Mouse (Mus musculus) cerebellum, postnatal 25 days (tissue): ENCODE measurements around the gene Gns.
"Not testable (repeated sequence)": the region's sequence is repeated elsewhere in the genome, so short reads cannot be mapped to it uniquely, and the experiment has no call there.

Experiments used
- DNase-seq, 2 experiments: peaks; one replicate each; pipeline ENCODE4 v3.0.0; 2021; ENCODE audit warnings: mixed read lengths in 2 of 2

The Gns gene

GRCm38 (mm10) chr10:121364801-121365564 lies at the start of gene Gns:
Gene Gns (plus strand): TSS chr10:121365090.
- DNase-seq = peak; percentile 92 to 97

- DNase-seq = no peak
Observed at GRCm38 (mm10) chr10:121315321-121316283, 49.3 kb upstream of the Gns start.

GRCm38 (mm10) chr10:121316361-121316760 lies 48.5 kb upstream of the Gns start:
- no peak for DNase-seq

GRCm38 (mm10) chr10:121318397-121318950 lies 46.4 kb upstream of the Gns start:
- DNase-seq = no peak

GRCm38 (mm10) chr10:121323493-121323892 lies 41.4 kb upstream of the Gns start:
- DNase-seq = peak; percentile 32 to 74

- DNase-seq = no peak
Observed at GRCm38 (mm10) chr10:121326167-121326566, 38.7 kb upstream of the Gns start.

GRCm38 (mm10) chr10:121329586-121329985 lies 35.3 kb upstream of the Gns start:
- DNase-seq = no peak

- DNase-seq = peak; percentile 77 to 88
Observed at GRCm38 (mm10) chr10:121330940-121331339, 34.0 kb upstream of the Gns start.

- peak; percentile 66 to 83 for DNase-seq
Observed at GRCm38 (mm10) chr10:121334576-121334975, 30.3 kb upstream of the Gns start.

GRCm38 (mm10) chr10:121336536-121336935 lies 28.4 kb upstream of the Gns start:
- DNase-seq = not testable (repeated sequence)

- no peak for DNase-seq
Observed at GRCm38 (mm10) chr10:121340754-121341593, 23.9 kb upstream of the Gns start.

- DNase-seq = no peak
Observed at GRCm38 (mm10) chr10:121342260-121342659, 22.6 kb upstream of the Gns start.

GRCm38 (mm10) chr10:121343867-121344266 lies 21.0 kb upstream of the Gns start:
- DNase-seq = no peak

GRCm38 (mm10) chr10:121349244-121349643 lies 15.6 kb upstream of the Gns start:
- no peak for DNase-seq

GRCm38 (mm10) chr10:121350357-121351065 lies 14.4 kb upstream of the Gns start:
- peak; percentile 25 to 33 for DNase-seq

GRCm38 (mm10) chr10:121351066-121351581 lies 13.8 kb upstream of the Gns start, which contains the start of gene Tbc1d30:
Gene Tbc1d30 (minus strand): TSS chr10:121351278.
- DNase-seq = peak; percentile 55 to 75

- no peak for DNase-seq
Observed at GRCm38 (mm10) chr10:121351692-121352290, 13.1 kb upstream of the Gns start.

- DNase-seq = no peak
Observed at GRCm38 (mm10) chr10:121360358-121360757, 4.5 kb upstream of the Gns start.

- no peak for DNase-seq
Observed at GRCm38 (mm10) chr10:121363201-121363600, 1.7 kb upstream of the Gns start.

GRCm38 (mm10) chr10:121364306-121364705 lies 584 bp upstream of the Gns start:
- DNase-seq = peak; percentile 20 to 28

- no peak for DNase-seq
Observed at GRCm38 (mm10) chr10:121365781-121366272, 937 bp downstream of the Gns start.
